Mouse (Mus musculus): ENCODE data around the gene Cacnb4. TPM values are rescaled to one million over a fixed set of nuclear protein-coding genes. Genes with fewer than 3 reads are reported as not detected.
A peak's percentile ranks its signal among the peaks of the same experiment; 100 is the strongest.

The Cacnb4 gene
- total RNA-seq, 2 experiments from 2014 or later = 0.27 to 0.28 TPM

DNA sequence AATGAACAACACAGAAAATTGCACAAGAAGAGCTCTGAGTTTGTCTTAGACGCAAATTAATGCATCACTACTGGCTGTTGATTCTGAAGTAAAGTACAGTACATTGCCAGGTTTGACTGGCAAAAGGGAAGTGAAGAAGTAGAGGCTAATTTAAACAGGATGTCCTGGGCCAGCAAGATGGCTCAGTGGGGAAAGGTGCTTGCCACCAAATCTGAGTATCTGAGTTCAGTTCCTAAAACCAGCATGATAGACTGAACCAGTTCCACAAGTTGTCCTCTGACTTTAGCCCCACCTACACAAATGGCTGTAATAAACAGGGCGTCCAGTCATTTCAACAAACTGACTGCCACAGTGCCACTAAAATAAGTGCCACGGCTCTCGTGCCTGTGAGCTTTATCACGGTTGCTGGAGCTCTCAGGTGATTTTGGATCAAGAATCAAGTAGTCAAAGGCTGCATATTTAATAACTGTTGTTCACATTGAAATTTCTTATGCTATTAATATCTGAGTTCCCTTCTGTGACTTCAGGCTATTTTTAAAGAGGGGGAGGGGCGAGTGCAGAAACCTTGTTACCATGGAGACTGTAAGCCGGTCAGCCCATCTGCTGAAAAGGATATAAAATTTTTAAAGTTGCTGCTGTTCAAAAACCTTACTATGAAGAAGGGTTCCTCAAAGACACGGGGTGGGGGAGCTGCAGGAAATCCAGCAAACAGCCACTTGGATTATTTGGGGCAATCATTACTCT lies 29.2 kb downstream of the Cacnb4 start:
- peak; percentile 23 to 27 for DNase-seq

DNA sequence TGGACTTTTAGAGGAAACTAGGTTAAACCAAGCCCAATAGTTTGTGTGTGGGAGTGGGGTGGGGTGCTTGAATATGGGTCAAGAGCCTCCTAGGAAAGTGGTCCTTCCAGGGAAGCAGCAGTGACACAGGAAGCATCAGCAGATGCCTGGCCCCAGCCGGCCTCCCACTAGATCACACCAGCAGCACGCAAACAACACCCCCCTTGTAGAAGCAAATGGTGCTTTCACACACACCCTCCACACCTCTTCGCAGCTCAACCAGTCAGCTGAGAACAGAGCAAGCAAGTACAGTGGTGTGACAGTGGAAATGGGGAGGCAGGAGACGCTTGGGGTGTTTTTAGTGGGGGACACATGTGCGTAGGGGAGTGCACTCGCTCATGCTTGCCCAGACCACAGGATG lies 33.0 kb downstream of the Cacnb4 start:
- DNase-seq = no peak

DNA sequence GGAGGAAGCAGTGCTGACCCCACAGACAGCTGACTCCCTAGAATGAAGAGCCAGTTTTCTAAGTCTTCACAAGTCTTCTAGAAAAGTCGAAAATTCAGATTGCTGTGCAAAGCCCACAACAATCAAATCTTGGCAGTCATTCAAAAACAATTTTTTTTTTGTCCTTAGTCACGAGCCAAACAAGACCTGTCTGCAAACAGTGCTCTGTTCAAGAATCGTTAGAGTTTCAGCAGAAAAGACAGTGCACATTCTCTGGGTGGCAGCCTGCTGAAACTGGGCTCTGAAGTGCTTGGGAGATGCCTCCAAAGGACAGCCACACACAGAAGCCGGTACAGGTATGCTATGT lies 37.1 kb downstream of the Cacnb4 start:
- no peak for DNase-seq

DNA sequence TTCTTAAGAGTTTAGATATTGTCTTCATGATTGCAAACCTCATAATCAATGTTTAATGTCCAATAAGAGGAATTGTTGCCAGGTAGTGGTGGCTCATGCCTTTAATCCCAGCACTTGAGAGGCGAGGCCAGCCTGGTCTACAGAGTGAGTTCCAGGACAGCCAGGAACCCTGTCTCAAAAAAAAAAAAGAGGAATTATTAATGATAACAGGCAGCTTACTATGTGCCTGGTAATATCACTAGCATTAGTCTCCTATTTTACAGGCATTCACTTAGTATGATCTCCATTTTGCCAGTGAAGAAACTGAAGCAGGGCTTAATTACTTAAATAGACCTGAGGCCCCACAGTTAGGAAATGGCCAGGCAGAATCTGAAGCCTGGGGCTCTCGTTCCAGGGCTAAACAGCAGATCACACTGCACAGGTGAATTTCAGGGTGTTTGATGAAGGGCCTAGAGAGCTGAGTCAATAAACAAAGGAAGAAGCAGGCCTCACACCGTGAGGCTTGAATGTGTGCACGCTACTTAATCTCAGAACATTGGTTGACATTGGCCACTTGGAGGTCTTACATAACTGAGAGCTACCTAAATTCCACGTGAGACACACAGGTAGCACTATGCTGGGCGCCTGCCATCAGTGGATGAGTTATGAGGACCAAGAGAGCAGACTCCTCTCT lies 37.6 kb downstream of the Cacnb4 start:
- no peak for DNase-seq

DNA sequence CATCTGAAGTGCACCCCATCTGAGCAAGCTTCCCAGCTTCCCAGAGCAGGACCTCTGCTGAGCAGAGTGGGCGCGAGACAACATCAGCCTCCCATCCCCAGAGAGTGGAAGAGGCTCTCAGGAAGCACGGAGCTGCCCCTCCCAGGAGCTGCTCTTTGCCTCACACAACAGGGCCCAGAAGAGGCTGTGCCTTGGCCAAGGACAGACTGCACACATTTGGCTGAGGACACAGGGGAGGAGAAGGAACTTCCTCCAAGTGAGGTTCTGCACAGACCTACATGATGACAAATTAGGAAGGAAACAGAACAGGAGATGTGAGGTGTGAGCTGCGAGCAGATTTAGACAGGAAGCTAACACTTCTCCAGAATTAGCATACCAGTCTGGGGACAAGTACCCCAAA lies 38.4 kb downstream of the Cacnb4 start:
- no peak for DNase-seq

DNA sequence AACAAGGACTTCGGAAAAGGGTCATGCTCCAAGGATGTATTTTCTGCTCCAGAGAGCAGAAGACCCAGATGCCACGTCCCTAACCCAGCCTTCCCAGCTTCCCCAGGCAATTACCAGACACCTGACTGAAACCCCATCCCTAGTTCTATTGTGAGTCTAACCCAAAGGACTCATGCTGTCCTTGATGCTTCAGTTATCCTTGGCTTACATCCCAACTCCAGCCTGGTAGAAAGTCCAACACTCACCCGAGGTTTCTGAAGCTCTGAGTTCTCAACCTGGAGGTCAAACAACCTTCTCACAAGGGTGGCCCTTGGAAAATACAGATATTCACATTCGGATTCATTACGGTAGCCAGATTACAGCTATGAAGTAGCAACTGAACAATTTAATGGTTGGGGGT lies 40.6 kb downstream of the Cacnb4 start:
- no peak for DNase-seq

DNA sequence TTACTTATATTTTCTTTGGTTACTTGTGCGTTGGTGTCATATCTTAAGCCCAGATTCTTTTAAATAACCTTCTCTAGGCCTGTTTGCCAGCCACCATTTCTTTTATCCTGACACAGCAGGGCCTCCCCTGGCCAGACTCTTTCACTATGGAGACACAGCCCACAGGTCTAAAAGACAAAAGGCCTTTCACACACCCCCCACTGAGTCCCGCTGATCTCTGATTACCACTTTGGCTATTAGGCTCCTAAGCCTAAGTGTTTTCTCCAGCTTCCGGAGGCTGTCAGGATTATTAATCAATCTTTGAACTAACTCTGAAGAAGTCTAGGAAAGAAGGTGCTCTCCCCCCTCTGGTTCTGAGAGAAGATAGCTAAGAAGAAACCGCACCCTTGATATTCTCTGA lies 41.3 kb downstream of the Cacnb4 start:
- DNase-seq = no peak

DNA sequence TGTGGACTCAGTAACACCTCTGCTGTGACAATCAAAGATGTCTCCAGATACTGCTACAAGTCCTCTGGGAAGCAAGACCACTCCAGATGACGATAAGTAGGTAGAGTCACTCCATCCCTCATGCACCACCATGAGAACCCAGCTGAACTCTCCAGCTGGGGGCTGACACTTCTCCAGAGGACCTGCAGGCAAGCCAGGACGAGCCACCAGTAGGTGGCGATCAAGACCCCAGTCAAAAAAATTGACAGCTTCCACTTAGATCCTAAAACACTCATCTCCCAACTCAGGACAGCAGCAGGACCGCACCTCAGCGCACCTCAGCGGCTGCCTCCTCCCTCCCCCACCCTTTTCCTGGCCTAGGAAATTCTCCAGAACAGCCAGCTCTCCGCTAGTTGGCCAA lies 43.8 kb downstream of the Cacnb4 start:
- peak; percentile 52 to 85 for DNase-seq

DNA sequence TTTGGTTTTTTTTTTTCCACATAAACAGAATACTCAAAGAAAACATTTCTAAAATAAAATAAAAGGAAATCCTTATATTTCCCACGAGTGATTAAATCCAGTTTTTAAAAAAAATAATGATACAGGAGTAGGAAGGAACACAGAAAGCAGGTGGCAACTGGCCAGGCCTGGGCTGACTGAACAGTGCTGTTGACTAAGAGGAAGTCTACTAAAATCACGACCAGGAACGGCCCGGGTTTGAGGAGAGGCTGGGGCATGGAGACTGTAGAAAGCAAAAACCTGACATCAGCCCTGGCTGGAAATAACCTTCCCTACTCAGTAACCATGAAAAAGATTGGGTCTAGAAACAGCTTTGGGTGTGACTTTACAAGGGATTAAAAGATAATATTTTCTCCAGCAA lies 48.4 kb downstream of the Cacnb4 start:
- DNase-seq = no peak

DNA sequence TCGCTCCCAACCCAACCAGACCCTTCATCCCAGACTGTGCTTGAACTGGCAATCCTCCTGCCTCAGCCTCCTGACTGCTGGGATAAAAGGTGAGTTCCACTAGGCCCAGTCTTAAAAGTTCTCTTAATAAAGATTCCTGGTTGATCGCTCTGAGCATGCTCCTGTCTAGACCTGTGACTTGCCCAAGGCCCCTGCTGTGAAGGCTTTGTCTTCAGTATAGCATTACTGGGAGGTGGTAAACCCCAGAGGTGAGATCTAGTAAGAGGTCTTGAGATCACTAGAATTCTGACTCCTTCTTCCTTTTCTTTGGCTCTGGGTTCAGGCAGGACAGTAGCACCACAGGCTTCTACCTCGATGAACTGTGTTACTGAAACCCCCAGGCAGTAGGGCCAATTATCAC lies 50.4 kb downstream of the Cacnb4 start:
- DNase-seq = no peak

DNA sequence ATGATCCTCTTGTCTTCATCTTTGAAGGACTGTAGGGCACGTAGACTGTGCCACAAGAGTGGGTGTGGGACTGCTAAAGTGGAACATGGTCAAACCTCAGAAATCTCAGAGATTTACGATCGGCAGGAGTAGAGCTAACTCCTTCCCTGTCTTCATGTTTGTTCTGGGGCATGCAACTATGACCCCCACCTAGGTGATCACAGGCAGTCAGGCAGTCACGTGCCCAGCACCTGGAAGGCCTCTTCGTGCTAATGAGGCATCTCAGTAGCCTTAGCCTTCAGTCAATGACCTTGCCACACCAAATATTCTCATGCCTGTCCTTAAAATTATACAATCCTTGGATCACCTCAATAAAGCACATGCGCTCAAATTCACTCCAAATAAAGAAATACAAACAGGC lies 50.9 kb downstream of the Cacnb4 start:
- no peak for DNase-seq

DNA sequence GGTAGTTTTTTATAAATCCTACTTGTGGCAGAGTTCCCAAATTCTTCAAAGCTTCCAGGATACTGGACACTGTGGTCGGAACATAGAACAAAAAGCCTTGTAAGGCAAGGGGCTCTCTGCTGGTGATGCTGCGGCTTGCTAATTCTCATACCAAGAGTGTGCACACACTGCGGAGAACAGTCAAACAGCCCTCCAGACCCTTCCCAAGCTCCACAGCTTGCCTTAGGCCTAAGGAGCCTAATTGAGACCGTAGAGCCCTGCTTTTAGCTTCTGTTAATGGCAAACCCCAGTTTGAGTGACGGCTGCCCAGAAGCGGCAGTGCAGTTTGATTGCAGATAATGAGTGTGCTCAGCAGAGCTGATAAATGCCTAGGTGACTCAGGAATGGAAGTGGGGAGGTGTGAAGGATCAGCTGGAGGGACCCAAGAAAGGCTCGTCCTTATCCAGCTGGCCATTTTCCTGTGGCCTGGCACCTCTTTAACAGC lies 52.7 kb downstream of the Cacnb4 start:
- DNase-seq = no peak

DNA sequence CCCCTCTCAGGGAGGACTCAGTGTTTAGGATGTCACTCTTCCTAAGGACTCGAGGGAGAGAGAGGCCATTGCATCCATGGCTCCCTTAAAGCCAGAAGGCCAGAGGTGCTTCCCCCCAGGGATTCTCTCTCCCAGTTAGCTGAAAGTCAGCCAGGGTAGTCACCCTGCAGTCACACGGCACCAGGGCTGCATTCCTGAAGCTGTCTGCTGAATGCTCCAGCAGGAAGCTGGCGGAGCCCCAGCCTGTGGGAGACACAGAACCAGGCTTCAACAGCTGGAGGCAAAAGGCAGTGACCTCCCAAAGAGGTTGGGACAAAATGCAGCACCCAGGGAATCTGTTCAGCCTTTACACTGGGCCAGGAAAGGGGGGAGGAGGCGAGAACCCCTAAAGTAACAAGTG lies 53.2 kb downstream of the Cacnb4 start:
- DNase-seq = peak; percentile 83 to 85

DNA sequence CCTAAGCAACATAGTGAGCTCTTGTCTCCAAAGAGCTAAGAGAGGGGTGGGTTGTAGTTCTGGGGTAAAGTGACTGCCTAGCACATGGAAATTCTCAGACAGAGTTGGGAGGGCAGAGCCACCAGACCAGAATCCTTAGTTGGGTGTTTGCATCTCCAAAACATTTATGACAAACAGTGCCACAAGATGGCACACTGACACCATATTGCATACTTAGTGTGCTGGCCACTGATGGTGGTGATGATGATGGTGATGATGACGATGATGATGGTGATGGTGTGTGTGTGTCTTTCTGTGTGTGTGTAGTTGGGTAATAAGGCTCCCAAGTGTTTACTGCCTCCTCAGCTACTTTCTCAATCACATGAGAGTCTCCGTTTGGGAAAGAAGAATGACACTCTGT lies 54.0 kb downstream of the Cacnb4 start:
- DNase-seq = no peak

DNA sequence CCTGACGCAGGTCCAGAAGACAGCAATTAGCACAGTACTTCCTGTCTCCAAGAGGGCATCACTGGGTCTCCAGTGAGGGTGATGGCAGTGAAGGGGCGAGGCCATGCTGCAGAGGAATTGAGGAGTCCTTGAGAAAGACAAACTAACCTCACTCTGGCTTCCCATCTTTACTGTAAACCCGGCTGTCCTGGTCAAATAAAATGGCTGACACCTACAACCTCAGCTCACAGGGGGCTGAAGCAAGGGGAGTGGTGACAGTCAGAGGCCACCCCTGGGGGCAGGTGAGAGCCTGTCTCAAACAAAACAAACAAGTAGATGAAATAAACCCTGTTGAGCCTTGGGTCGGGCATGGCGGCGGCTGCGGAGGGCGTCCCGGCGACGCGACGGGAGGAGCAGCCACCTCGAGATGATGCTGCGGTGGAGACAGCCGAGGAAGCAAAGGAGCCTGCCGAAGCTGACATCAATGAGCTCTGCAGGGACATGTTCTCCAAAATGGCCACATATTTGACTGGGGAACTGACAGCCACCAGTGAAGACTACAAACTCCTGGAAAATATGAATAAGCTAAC lies 57.1 kb downstream of the Cacnb4 start:
- DNase-seq = no peak

DNA sequence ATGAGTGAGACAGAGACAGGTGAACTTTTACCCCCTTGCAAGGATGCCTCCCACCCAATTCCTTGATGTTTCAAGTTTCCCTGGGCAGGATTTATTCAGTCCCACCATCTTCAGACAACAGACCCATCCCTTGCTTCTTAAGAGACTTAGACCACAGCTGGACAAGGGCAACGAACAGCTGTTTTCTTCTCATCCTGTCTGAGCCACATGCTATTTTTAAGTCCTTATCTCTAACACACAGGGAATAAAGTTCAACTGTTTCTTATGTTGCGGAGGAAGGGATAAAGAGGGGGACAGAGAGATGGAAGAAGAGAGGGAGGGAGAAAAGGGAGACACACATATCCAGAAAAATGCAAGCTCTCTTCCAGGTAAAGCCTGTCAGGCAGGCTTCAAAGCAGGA lies 57.8 kb downstream of the Cacnb4 start:
- no peak for DNase-seq

DNA sequence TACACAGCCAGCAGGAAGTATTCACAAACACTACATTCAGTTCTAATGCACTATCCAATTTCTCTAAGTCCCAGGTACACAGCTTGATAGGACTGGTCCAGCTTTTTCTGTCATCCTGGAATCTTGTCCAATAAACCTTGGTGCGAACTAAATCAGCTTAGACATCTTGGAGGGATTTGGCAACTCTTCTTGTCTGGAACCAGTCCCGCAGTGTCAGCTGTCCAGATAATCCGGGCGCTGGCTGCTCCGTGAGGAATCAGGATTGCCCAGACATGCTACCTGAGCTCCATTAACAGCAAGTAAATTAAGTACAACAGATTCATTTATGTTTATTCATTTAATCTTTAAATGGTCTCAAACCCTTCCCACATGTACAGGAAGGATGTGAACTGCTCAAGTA lies 61.2 kb downstream of the Cacnb4 start:
- no peak for DNase-seq

DNA sequence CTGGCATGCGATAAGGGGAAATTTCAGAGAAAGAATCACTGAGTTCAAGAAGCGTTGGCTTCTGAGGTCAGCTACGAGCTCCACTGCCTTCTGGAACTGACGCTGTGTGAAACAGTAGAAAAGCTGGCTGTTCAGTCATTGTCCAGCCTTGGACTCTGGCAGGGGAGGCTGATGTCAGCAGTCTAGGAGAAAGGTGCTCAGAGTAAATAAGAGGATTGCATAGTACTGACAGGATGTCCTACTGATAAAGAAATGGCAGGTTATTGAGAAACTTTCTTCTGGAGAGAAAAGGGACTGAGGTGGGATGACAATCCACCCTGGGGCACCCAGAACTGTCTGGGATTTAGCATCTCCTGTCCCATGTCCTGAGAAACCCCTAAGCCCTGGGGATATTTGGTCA lies 62.7 kb downstream of the Cacnb4 start:
- DNase-seq = no peak

DNA sequence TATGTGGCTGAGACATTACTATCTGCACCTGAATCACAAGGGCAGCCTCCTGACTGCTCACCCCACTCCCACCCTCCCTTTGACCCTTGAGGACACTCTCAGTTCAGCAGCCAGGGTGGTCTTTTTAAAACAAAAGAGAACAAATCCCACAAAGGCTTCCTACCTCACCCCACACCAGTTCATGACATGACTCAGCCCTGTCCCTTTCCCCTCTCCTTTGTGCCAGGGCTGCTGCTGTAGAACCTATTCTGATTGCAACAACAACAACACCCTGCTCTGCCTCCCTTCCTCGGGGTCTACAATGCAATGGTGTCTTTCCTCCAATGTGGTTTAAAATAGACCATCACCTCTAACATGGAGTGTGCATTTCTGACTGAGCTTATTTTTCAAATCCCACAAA lies 67.1 kb downstream of the Cacnb4 start:
- no peak for DNase-seq

DNA sequence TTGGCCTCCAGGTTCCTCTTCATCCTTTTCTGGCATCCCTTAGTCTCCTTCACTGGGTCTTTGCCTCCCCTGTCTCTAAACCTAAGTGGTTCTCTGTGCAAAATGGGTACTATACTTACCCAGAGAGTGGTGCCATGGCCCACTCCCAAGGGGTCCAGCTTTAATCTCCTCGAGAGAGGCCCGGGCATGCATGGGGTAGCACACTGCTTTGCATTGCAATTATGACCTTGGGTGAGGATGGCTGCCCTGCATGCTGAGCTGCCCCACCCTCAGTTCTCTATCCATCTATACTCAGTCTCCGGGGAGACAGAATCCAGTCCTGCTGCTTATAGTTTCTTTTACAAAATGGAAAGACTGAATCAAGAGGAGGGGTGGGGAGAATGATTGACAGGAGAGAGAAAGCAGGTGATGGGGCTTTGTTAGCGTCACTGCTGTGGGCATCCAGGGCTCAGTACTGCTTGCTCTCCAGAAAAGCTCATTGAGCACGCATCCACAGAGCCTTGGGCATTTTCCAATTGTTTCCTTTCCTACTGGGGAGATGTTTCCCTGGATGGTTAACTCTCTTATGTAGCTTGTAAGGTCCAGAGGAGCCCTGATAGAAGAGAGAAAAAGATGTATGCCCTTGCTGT lies 68.7 kb downstream of the Cacnb4 start:
- DNase-seq = no peak

DNA sequence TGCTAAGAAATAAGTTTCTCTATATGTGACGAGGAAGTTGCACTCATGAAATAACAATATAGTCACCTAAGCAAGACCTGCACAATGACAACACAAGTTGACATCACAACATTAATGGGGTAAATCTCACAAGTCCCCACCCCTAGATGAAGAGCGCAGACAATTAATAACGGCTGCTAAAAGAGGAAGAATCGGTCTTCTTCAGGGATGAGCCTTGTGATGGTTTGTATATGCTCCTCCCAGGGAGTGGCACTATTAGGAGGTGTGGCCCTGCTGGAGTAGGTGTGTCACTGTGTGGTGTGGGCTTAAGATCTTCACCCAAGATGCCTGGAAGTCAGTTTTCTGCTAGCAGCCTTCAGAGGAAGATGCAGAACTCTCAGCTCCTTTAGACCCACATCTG lies 70.3 kb downstream of the Cacnb4 start:
- no peak for DNase-seq

DNA sequence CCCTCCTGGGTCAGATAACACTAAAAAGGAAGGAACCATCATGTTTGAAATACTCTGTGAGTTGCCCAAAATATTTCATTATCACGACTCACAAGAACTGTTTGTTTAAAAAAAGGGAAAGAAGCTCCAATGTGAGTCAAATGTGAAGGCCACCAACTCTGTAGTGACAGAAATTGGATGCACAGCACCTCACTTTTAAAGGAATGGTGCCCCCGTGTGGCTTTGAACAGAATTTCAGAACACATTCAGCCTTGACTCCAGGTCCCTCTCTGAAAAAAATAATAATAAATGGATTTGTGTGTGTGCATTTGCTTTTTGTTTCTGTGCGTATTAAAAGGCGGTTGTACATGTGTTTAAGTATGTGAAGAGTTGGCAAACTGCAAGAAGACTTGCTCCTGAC lies 71.3 kb downstream of the Cacnb4 start:
- DNase-seq = peak; percentile 60 to 87

DNA sequence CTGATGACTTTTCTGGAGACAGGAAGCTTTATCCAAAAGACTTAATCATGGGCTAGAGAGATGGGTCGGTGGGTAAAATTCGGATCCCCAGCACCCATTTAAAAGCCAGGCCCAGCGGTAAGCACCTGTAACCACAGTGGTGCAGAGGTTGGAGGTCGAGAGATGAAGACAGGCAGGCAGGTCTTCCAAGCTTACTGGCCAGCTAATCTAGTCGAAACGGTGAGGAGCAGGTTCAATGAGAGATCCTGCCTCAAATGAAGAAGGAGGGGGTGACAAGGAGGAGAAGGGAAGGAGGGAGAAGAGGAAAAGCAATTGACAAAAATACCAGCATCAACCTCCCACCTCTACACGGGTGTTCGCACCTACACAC lies 72.0 kb downstream of the Cacnb4 start:
- DNase-seq = no peak

All from heart, adult 18-20 months (tissue).